Mouse (Mus musculus) liver, adult (tissue): ENCODE data around the gene A030003K21Rik.

Experiments used
- GATA4 ChIP-seq: IDR thresholded peaks from 2 replicates; pipeline ENCODE4 v1.6.1; 2014; ENCODE audit warnings: mild to moderate bottlenecking, low read length; ENCODE audit not compliant: insufficient replicate concordance

The A030003K21Rik gene

GRCm38 (mm10) chr1:82924650-82925049, 18.5 kb downstream of the A030003K21Rik start, which contains the start of gene A030014E15Rik:
Gene A030014E15Rik, plus strand, starts transcription at chr1:82924917.
- no peak for TF ChIP-seq GATA4

DNA sequence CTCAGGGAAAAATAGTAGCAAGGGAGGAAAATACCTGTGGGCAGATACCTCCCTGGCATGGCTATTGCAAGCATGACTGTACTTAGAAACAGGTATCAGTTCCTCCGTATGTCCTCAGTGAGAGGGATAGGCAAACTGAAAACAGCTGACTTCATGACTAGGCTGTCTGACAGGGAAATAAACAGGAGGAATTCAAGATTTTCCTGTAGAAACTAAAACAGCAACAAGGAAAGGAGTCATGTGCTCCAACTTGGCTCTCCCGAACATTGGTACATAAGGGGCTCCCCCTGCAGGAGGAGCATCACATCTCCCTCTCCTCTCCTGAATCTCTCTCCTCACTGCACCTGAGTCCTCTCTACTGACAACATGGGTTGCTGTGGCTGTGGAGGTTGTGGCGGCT, 30.2 kb downstream of the A030003K21Rik start, which contains the start of gene A030005L19Rik:
Gene A030005L19Rik (plus strand): TSS at position 301 of the 400 bp plus-strand sequence.
- TF ChIP-seq GATA4, result no peak

DNA sequence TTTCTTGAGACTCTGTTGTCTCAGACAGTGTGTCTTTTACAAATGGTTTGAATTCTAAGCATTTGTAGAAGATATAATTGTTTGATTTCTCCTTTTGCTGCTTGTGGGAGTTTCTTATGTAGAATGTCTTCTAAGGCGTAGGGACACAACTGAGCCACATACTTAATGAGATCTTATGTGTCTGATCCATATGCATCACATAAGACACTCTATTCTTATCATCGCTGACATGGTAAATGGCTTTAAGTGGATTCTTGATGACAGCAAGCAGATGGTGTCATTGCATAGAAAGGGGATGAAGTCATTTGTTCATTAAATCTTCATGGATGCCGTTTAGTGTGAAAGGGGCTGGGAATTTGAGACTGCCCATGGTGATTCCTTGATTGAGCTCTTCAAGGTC, 37.3 kb downstream of the A030003K21Rik start:
- no peak for TF ChIP-seq GATA4

GRCm38 (mm10) chr1:82901201-82901600, 42.0 kb downstream of the A030003K21Rik start:
- TF ChIP-seq GATA4, result no peak

DNA sequence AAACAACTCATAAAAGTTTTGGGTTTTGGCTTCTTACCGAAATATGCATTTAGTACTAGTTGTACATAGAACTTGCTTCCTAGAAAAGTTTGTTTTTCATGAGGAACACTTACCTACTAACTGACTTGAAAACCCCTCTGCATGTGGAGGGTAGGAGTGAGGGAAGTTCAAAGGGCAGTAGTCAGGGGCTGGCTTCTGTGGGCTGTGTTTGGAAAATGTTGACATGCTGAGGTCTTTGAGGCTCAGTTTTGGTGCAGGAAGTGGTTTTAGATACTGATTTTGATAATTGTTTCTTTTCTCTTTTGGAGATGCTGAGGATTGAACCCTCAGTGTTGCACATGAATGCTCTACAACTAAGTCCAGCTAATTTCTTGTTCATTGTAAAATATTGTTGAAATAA, 42.6 kb downstream of the A030003K21Rik start:
- no peak for TF ChIP-seq GATA4

GRCm38 (mm10) chr1:82893269-82893668, 49.9 kb downstream of the A030003K21Rik start:
- no peak for TF ChIP-seq GATA4
